Mouse (Mus musculus) neutrophil, adult 59 days (primary cell): ENCODE measurements around the gene Mbtps1. TPM values are rescaled to one million over a fixed set of nuclear protein-coding genes. Genes with fewer than 3 reads are reported as not detected.

ENCODE experiments used
- total RNA-seq, 2 experiments: library from RNA; stranded (reverse); gene quantifications; 1 replicate in 1 of 2; 2 replicates in 1 of 2; pipeline ENCODE4 v1.2.4; 2023

Mbtps1 gene
- 10 to 100 TPM; 40.0 to 48.7 TPM for total RNA-seq

GRCm38 (mm10) chr8:119558603-119559401 is at the start of gene Mbtps1:
Gene Mbtps1, minus strand, starts transcription at chr8:119558735.

GRCm38 (mm10) chr8:119604996-119605395 is 46.5 kb upstream of the Mbtps1 start, which contains the start of gene Taf1c:
Gene Taf1c, minus strand, starts transcription at chr8:119605222.

GRCm38 (mm10) chr8:119574437-119575365 is 16.2 kb upstream of the Mbtps1 start, which contains the start of the genes Hsdl1 and Dnaaf1:
Gene Hsdl1, minus strand, starts transcription at chr8:119575183.
Gene Dnaaf1, plus strand, starts transcription at chr8:119575235.

GRCm38 (mm10) chr8:119501598-119501997 is 56.9 kb downstream of the Mbtps1 start, which contains the start of gene Slc38a8:
Gene Slc38a8, minus strand, starts transcription at chr8:119501698.

Other genes with a start within 250 kb of the Mbtps1 start
- gene Hsbp1, start 214.2 kb downstream of the Mbtps1 start, total RNA-seq: 10 to 100 TPM; 65.9 to 76.9 TPM
- 1 to 10 TPM; 7.8 to 8.4 TPM for gene Mlycd, start 163.9 kb downstream of the Mbtps1 start, total RNA-seq
- 100 to 1,000 TPM; 252 to 275 TPM for gene Osgin1, start 124.6 kb downstream of the Mbtps1 start, total RNA-seq
- 1 to 10 TPM in 1 of 2 experiments, under 1 TPM in 1; 0.99 to 1.2 TPM for gene Necab2, start 112.0 kb downstream of the Mbtps1 start, total RNA-seq
- gene Slc38a8, start 57.0 kb downstream of the Mbtps1 start, total RNA-seq: not detected
- 10 to 100 TPM; 38.6 to 39.6 TPM for gene Hsdl1, start 16.4 kb upstream of the Mbtps1 start, total RNA-seq
- gene Dnaaf1, start 16.5 kb upstream of the Mbtps1 start, total RNA-seq: under 1 TPM in 1 of 2 experiments, not detected in 1; 0.24 TPM
- 1 to 10 TPM; 7.2 to 8.2 TPM for gene Taf1c, start 46.5 kb upstream of the Mbtps1 start, total RNA-seq
- not detected for gene Adad2, start 54.0 kb upstream of the Mbtps1 start, total RNA-seq
- not detected for gene Kcng4, start 76.9 kb upstream of the Mbtps1 start, total RNA-seq
- gene Wfdc1, start 107.6 kb upstream of the Mbtps1 start, total RNA-seq: not detected
- under 1 TPM; 0.20 to 0.26 TPM for gene Atp2c2, start 141.3 kb upstream of the Mbtps1 start, total RNA-seq
- 1 to 10 TPM; 2.6 to 7.0 TPM for gene Tldc1, start 219.7 kb upstream of the Mbtps1 start, total RNA-seq